6 mouse cellular contexts compared by ENCODE assay signal in the genomic region with DNA sequence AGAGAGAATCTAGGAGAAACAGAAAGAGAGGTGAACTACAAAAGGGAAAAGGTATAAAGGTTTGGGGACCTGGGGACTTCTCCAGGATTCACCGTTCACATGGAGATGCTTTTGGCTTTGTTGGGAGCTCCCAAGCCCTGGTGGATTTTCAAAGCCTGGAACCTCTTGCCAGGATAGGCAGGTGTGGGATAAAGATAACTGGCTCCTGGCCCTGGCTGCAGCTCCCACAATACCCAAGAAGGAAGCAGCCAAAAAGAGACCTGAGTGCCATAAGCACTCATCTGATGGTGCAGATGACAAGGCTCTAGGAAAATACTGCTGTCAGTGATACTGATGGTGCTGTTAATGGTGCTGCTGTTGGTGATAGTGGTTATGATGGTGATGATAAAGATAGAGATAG. TPM values are rescaled to one million over a fixed set of nuclear protein-coding genes. Genes with fewer than 3 reads are reported as not detected.
"Had no signal": no experiment of that assay in that cellular context is flagged by ENCODE, and none has a peak within 500 bp of the region (broad histone marks: within the 10 kb centered on the region; RNA-seq: fewer than 3 reads in every experiment).

No protein-coding gene starts in this region.

- DNase-seq: kidney, postnatal 14 days; left cerebral cortex, postnatal 4 days; lung, adult 18-20 months; retina, postnatal 1 day had no signal

- ATAC-seq: midbrain, embryonic 16.5 days had no signal

RNA-seq across cellular contexts. Expression of gene Chrna4, which starts 8.8 kb away (rescaled TPM):
- total RNA-seq: megakaryocyte-erythroid progenitor cell, adult 5-6 weeks had no signal
